Mouse (Mus musculus): ENCODE results near the gene Gemin4.

GRCm38 (mm10) chr11:76253918-76254264, 36.4 kb upstream of the Gemin4 start:
- no peak for TF ChIP-seq CTCF (IDR thresholded peaks at IDR 0.05 in 2 of 3, conservative IDR thresholded peaks at IDR 0.05 in 1 of 3; ENCODE audit: control insufficient read depth in 1 of 3, insufficient read depth in 1 of 3, low read depth in 2 of 3, low read length in 3 of 3, poor library complexity in 1 of 3, severe bottlenecking in 1 of 3)
- TF ChIP-seq JUND (IDR thresholded peaks at IDR 0.05; ENCODE audit: low read depth, low read length): no peak
- no peak for TF ChIP-seq MEF2A (IDR thresholded peaks at IDR 0.05; ENCODE audit: extremely low read depth, insufficient replicate concordance, low read depth, low read length, poor library complexity, severe bottlenecking)

Data from MEL (cell line).